Mouse (Mus musculus) MEL (cell line): ENCODE data around the gene Vdr. TPM values are rescaled to one million over a fixed set of nuclear protein-coding genes. Genes with fewer than 3 reads are reported as not detected.

ENCODE experiments used
- DNase-seq: peaks from one replicate; pipeline ENCODE4 v3.0.0; 2011; ENCODE audit warnings: low read depth, low spot score
- H3K27ac ChIP-seq: 2 replicates; pipeline ENCODE4 v1.5.1; 2012; ENCODE audit warnings: low read depth, mild to moderate bottlenecking, control low read depth, low read length, moderate library complexity; ENCODE audit not compliant: control insufficient read depth
- H3K27me3 ChIP-seq, 2 experiments: fragments of 150-350 bp in 1 of 2; sonication (generic) in 1 of 2; 2 replicates each; pipeline ENCODE4 v1.6.1; 2012; ENCODE audit warnings: low read length in 2 of 2, mild to moderate bottlenecking in 2 of 2, improper control_type of control experiment in 1 of 2, moderate library complexity in 1 of 2; ENCODE audit not compliant: insufficient read depth in 2 of 2, control insufficient read depth in 1 of 2
- H3K36me3 ChIP-seq, 2 experiments: 2 replicates each; pipeline ENCODE4 v1.6.1; 2012 to 2014; ENCODE audit warnings: low read length in 2 of 2, improper control_type of control experiment in 1 of 2, inconsistent platforms in 1 of 2, mild to moderate bottlenecking in 1 of 2; ENCODE audit not compliant: insufficient read depth in 2 of 2, control insufficient read depth in 1 of 2
- H3K4me1 ChIP-seq, 2 experiments: fragments of 150-350 bp in 1 of 2; sonication (generic) in 1 of 2; 2 replicates each; pipeline ENCODE4 v1.6.1; 2012; ENCODE audit warnings: low read length in 2 of 2, improper control_type of control experiment in 1 of 2, mild to moderate bottlenecking in 1 of 2; ENCODE audit not compliant: insufficient read depth in 2 of 2, control insufficient read depth in 1 of 2
- H3K4me3 ChIP-seq, 2 experiments: fragments of 150-350 bp in 1 of 2; sonication (generic) in 1 of 2; 2 replicates each; pipeline ENCODE4 v1.5.1; 2012; ENCODE audit warnings: low read depth in 2 of 2, low read length in 2 of 2, mild to moderate bottlenecking in 2 of 2, moderate library complexity in 2 of 2, control low read depth in 1 of 2, improper control_type of control experiment in 1 of 2; ENCODE audit not compliant: control insufficient read depth in 1 of 2, insufficient read depth in 1 of 2
- H3K79me2 ChIP-seq: 2 replicates; pipeline ENCODE4 v1.6.1; 2012; ENCODE audit warnings: mild to moderate bottlenecking, low read length, moderate library complexity; ENCODE audit not compliant: control insufficient read depth, poor library complexity, insufficient read depth
- H3K9ac ChIP-seq: 2 replicates; pipeline ENCODE4 v1.6.1; 2012; ENCODE audit warnings: low read depth, mild to moderate bottlenecking, control low read depth, low read length, moderate library complexity; ENCODE audit not compliant: control insufficient read depth, poor library complexity, severe bottlenecking
- H3K9me3 ChIP-seq: fragments of 150-350 bp; sonication (generic); replicated peaks from 2 replicates; pipeline ENCODE4 v1.6.1; 2012; ENCODE audit warnings: mild to moderate bottlenecking, low read length, improper control_type of control experiment, moderate library complexity; ENCODE audit not compliant: insufficient read depth
- CHD1 ChIP-seq: IDR thresholded peaks from 2 replicates; pipeline ENCODE4 v1.6.1; 2012; ENCODE audit warnings: low read depth, mild to moderate bottlenecking, inconsistent platforms, low read length, improper control_type of control experiment
- CTCF ChIP-seq, 3 experiments: IDR thresholded peaks in 2 of 3; conservative IDR thresholded peaks in 1 of 3; 2 replicates each; pipeline ENCODE4 v1.5.1; 2011 to 2012; ENCODE audit warnings: low read length in 3 of 3, low read depth in 2 of 3, mild to moderate bottlenecking in 2 of 3, improper control_type of control experiment in 1 of 3, inconsistent platforms in 1 of 3, mixed read lengths in 1 of 3, moderate library complexity in 1 of 3; ENCODE audit not compliant: control insufficient read depth in 1 of 3, insufficient read depth in 1 of 3, poor library complexity in 1 of 3, severe bottlenecking in 1 of 3
- EP300 ChIP-seq, 2 experiments: IDR thresholded peaks; 2 replicates each; pipeline ENCODE4 v1.6.1; 2011; ENCODE audit warnings: improper control_type of control experiment in 2 of 2, low read length in 2 of 2, low read depth in 1 of 2, mild to moderate bottlenecking in 1 of 2
- GABPA ChIP-seq: IDR thresholded peaks from 2 replicates; pipeline ENCODE4 v1.6.1; 2012; ENCODE audit warnings: low read depth, mild to moderate bottlenecking, inconsistent platforms, low read length, improper control_type of control experiment, moderate library complexity
- GATA1 ChIP-seq: IDR thresholded peaks from 2 replicates; pipeline ENCODE4 v1.6.1; 2011; ENCODE audit warnings: low read depth, low read length, improper control_type of control experiment
- MAFK ChIP-seq: IDR thresholded peaks from 2 replicates; pipeline ENCODE4 v1.6.1; 2011; ENCODE audit warnings: low read depth, mild to moderate bottlenecking, low read length, improper control_type of control experiment, borderline replicate concordance
- MAX ChIP-seq: IDR thresholded peaks from 2 replicates; pipeline ENCODE4 v1.6.1; 2011; ENCODE audit warnings: low read length, improper control_type of control experiment
- MAZ ChIP-seq: IDR thresholded peaks from 2 replicates; pipeline ENCODE4 v1.6.1; 2012; ENCODE audit warnings: low read depth, mild to moderate bottlenecking, inconsistent platforms, low read length, improper control_type of control experiment
- MEF2A ChIP-seq: IDR thresholded peaks from 2 replicates; pipeline ENCODE4 v1.6.1; 2014; ENCODE audit warnings: low read depth, mild to moderate bottlenecking, inconsistent platforms, low read length, improper control_type of control experiment; ENCODE audit not compliant: poor library complexity, insufficient replicate concordance, severe bottlenecking; ENCODE audit errors: extremely low read depth
- MXI1 ChIP-seq: IDR thresholded peaks from 2 replicates; pipeline ENCODE4 v1.6.1; 2011; ENCODE audit warnings: mild to moderate bottlenecking, low read depth, low read length, improper control_type of control experiment
- POLR2A ChIP-seq, 2 experiments: IDR thresholded peaks; 2 replicates each; pipeline ENCODE4 v1.6.1; 2011 to 2012; ENCODE audit warnings: low read length in 2 of 2, mild to moderate bottlenecking in 2 of 2, control low read depth in 1 of 2, improper control_type of control experiment in 1 of 2, low read depth in 1 of 2, moderate library complexity in 1 of 2; ENCODE audit not compliant: control insufficient read depth in 1 of 2, insufficient read depth in 1 of 2, poor library complexity in 1 of 2
- POLR2AphosphoS2 ChIP-seq: IDR thresholded peaks from 2 replicates; pipeline ENCODE4 v1.6.1; 2011; ENCODE audit warnings: low read length, improper control_type of control experiment
- RCOR1 ChIP-seq: IDR thresholded peaks from 2 replicates; pipeline ENCODE4 v1.6.1; 2012; ENCODE audit warnings: low read depth, mild to moderate bottlenecking, inconsistent platforms, low read length, improper control_type of control experiment
- SIN3A ChIP-seq: IDR thresholded peaks from 2 replicates; pipeline ENCODE4 v1.6.1; 2012; ENCODE audit warnings: low read length, improper control_type of control experiment, inconsistent platforms
- UBTF ChIP-seq: IDR thresholded peaks from 2 replicates; pipeline ENCODE4 v1.6.1; 2012; ENCODE audit warnings: low read depth, mild to moderate bottlenecking, inconsistent platforms, low read length, improper control_type of control experiment, moderate library complexity, borderline replicate concordance; ENCODE audit not compliant: insufficient read depth
- ZKSCAN1 ChIP-seq: IDR thresholded peaks from 2 replicates; pipeline ENCODE4 v1.6.1; 2012; ENCODE audit warnings: low read depth, mild to moderate bottlenecking, inconsistent platforms, low read length, improper control_type of control experiment, moderate library complexity
- ZMIZ1 ChIP-seq: IDR thresholded peaks from 2 replicates; pipeline ENCODE4 v1.6.1; 2012; ENCODE audit warnings: low read depth, mild to moderate bottlenecking, inconsistent platforms, low read length, improper control_type of control experiment, moderate library complexity
- polyA plus RNA-seq, 2 experiments: library from polyadenylated mRNA; stranded (reverse) in 1 of 2; unstranded in 1 of 2; fragments of >175 nt in 1 of 2; fragments of >200 nt in 1 of 2; gene quantifications; 2 replicates each; pipeline versions ENCODE4 v1.2.1 to v1.2.4; 2012; ENCODE audit warnings: low replicate concordance in 2 of 2, low read depth in 1 of 2; ENCODE audit not compliant: insufficient read length in 2 of 2, insufficient read depth in 1 of 2, missing spikeins in 1 of 2
- total RNA-seq: library from RNA; depleted of rRNA; stranded (reverse); fragments of 300-350 nt; gene quantifications from 2 replicates; pipeline ENCODE4 v1.2.3, GENCODE M21; 2012

Gene Vdr
- total and polyA plus RNA-seq, 3 experiments, result 0.54 to 1.9 TPM; not detected in 1

DNA sequence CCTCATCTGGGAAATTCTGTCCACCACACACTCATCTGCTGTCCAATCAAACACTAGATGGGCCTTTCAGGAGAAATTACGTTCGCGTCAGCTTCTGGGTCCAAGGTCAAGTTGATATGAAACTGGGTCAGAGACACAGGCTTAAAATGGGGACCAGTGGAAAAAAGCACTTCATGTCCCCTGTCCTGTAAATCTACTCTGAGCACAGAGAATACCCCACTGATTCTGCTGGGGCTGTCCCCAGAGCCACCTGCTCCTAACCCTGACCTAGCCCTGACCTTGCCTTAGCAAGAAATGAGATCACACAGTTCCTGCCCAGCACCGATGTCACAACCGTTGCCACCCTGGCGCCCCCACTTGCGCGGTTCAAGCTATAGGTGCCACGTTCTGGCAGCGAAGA, 20.0 kb downstream of the Vdr start:
- H3K4me1 ChIP-seq, result peaks cover 5 to 10% of the 10 kb centered on the region in 2 experiments; a peak in 3 of 4 replicates
- no peaks in the 10 kb centered on the region for H3K9me3 ChIP-seq
- H3K27ac ChIP-seq, result no peak overlapping the region
- H3K36me3 ChIP-seq, result peaks cover 0 to 8% of the 10 kb centered on the region in 2 experiments; a peak in 2 of 4 replicates
- no peak overlapping the region for H3K4me3 ChIP-seq
- H3K9ac ChIP-seq, result no peak overlapping the region
- 0 out of 2 replicates have a peak, but pooled peaks have one; percentile 39 for TF ChIP-seq POLR2AphosphoS2
- no peak for TF ChIP-seq GATA1
- no peak for DNase-seq
- no peaks in the 10 kb centered on the region; a peak in 1 of 4 replicates for H3K27me3 ChIP-seq
- no peaks in the 10 kb centered on the region for H3K79me2 ChIP-seq

DNA sequence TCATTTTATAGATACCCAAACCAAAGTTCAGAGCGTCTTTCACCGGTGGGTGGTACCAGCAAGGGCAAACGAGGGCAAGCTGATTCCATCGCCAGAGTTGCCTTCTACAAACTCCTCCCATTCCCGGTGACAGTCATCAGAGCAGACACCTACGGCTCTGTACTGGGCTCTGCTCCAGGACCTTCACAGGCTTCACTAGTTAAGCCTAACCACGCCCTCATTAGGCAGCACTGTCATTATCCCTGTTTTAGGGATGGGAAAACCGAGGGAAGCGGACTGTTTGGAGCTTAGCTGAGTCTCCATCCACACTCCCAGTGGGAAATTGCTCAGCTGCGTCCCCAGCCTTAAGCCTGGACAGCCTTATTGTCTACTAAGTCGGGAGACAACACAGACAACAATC, 20.4 kb downstream of the Vdr start:
- no peak for TF ChIP-seq MAX
- peak; percentile 9; the same call in 1 of the 2 replicates for TF ChIP-seq POLR2AphosphoS2
- TF ChIP-seq, all 39 proteins: peak for 1
- peaks cover 0 to 8% of the 10 kb centered on the region in 2 experiments; a peak in 2 of 4 replicates for H3K36me3 ChIP-seq
- H3K79me2 ChIP-seq, result no peaks in the 10 kb centered on the region
- H3K9me3 ChIP-seq, result no peaks in the 10 kb centered on the region
- no peak for DNase-seq
- H3K9ac ChIP-seq, result no peak overlapping the region
- H3K27ac ChIP-seq, result no peak overlapping the region
- H3K4me1 ChIP-seq, result peaks cover 5 to 10% of the 10 kb centered on the region in 2 experiments; a peak in 3 of 4 replicates
- H3K4me3 ChIP-seq, result no peak overlapping the region
- no peaks in the 10 kb centered on the region; a peak in 1 of 4 replicates for H3K27me3 ChIP-seq

- Histone ChIP-seq H3K4me3 (no peak overlapping the region), H3K9ac (no peak overlapping the region), H3K79me2 (no peaks in the 10 kb centered on the region), H3K27me3 (no peaks in the 10 kb centered on the region), H3K4me1 (peaks cover 5 to 10% of the 10 kb centered on the region in 2 experiments; a peak in 3 of 4 replicates), H3K27ac (no peak overlapping the region), H3K36me3 (peaks cover 0 to 6% of the 10 kb centered on the region in 2 experiments; a peak in 2 of 4 replicates), H3K9me3 (no peaks in the 10 kb centered on the region)
- no peak for DNase-seq
- TF ChIP-seq UBTF (no peak), RCOR1 (no peak), ZKSCAN1 (no peak), CTCF (IDR thresholded peaks at IDR 0.05 in 2 of 3, conservative IDR thresholded peaks at IDR 0.05 in 1 of 3; ENCODE audit: control insufficient read depth in 1 of 3, insufficient read depth in 1 of 3, low read depth in 2 of 3, low read length in 3 of 3, poor library complexity in 1 of 3, severe bottlenecking in 1 of 3) (no peak), MEF2A (no peak), MAFK (no peak), GATA1 (no peak), MXI1 (no peak), SIN3A (no peak), EP300 (IDR thresholded peaks at IDR 0.05; ENCODE audit: low read depth in 1 of 2, low read length in 2 of 2) (no peak), GABPA (no peak), CHD1 (no peak), ZMIZ1 (no peak), MAZ (no peak), POLR2A (IDR thresholded peaks at IDR 0.05; ENCODE audit: control insufficient read depth in 1 of 2, insufficient read depth in 1 of 2, low read depth in 1 of 2, low read length in 2 of 2, poor library complexity in 1 of 2) (no peak)
Measured at GRCm38 (mm10) chr15:97887541-97888016, 22.9 kb downstream of the Vdr start.
